Mouse (Mus musculus) common myeloid progenitor, adult 5-6 weeks (primary cell): ENCODE measurements around the gene Dok3. TPM values are rescaled to one million over a fixed set of nuclear protein-coding genes. Genes with fewer than 3 reads are reported as not detected.
A peak's percentile ranks its signal among the peaks of the same experiment; 100 is the strongest.
"Not testable (repeated sequence)": the region's sequence is repeated elsewhere in the genome, so short reads cannot be mapped to it uniquely, and the experiment has no call there.

Experiments used
- ATAC-seq: replicated peaks from 2 replicates; pipeline ENCODE4 v1.8.0; 2016; ENCODE audit warnings: low read depth, mild to moderate bottlenecking, moderate TSS enrichment, inconsistent platforms; ENCODE audit not compliant: poor library complexity, severe bottlenecking
- total RNA-seq: library from RNA; stranded (forward); fragments of 200-1000, 187-1606 nt; gene quantifications from 2 replicates; pipeline ENCODE4 v1.2.3, GENCODE M21; 2017

The Dok3 gene
- total RNA-seq: 8.3 and 9.6 TPM in 2 replicates

- no peak for ATAC-seq
These were observed at the start of gene Dok3 for GRCm38 (mm10) chr13:55529198-55529915. Dok3 (minus strand) TSS chr13:55529296.

GRCm38 (mm10) chr13:55578086-55578485 lies 49.0 kb upstream of the Dok3 start:
- ATAC-seq: no peak

GRCm38 (mm10) chr13:55576872-55577271 lies 47.8 kb upstream of the Dok3 start:
- ATAC-seq: not testable (repeated sequence)

- no peak for ATAC-seq
These were observed 46.8 kb upstream of the Dok3 start for GRCm38 (mm10) chr13:55575932-55576331.

- no peak for ATAC-seq
These were observed 45.2 kb upstream of the Dok3 start for GRCm38 (mm10) chr13:55574321-55574720.

- no peak for ATAC-seq
These were observed 44.3 kb upstream of the Dok3 start, which contains the start of gene Tmed9 for GRCm38 (mm10) chr13:55573432-55573831. Tmed9 (plus strand) TSS chr13:55573732.

GRCm38 (mm10) chr13:55571977-55572376 lies 42.9 kb upstream of the Dok3 start:
- ATAC-seq: no peak

- ATAC-seq: peak; percentile 94
These were observed 42.1 kb upstream of the Dok3 start, which contains the start of gene Fam193b for GRCm38 (mm10) chr13:55571027-55571751. Fam193b (minus strand) TSS chr13:55571120.

GRCm38 (mm10) chr13:55570286-55570973 lies 41.3 kb upstream of the Dok3 start:
- peak; percentile 24; the same call in 1 of the 2 replicates for ATAC-seq

GRCm38 (mm10) chr13:55569726-55570285 lies 40.7 kb upstream of the Dok3 start:
- no peak for ATAC-seq

- ATAC-seq: not testable (repeated sequence)
These were observed 39.4 kb upstream of the Dok3 start for GRCm38 (mm10) chr13:55568524-55568923.

- no peak for ATAC-seq
These were observed 38.9 kb upstream of the Dok3 start for GRCm38 (mm10) chr13:55567949-55568348.

GRCm38 (mm10) chr13:55567001-55567400 lies 37.9 kb upstream of the Dok3 start:
- no peak for ATAC-seq

GRCm38 (mm10) chr13:55563266-55563879 lies 34.3 kb upstream of the Dok3 start:
- no peak for ATAC-seq

- no peak for ATAC-seq
These were observed 28.4 kb upstream of the Dok3 start for GRCm38 (mm10) chr13:55557499-55557898.

GRCm38 (mm10) chr13:55555921-55556320 lies 26.8 kb upstream of the Dok3 start:
- no peak for ATAC-seq

- no peak for ATAC-seq
These were observed 20.0 kb upstream of the Dok3 start for GRCm38 (mm10) chr13:55549061-55549460.

GRCm38 (mm10) chr13:55548426-55548825 lies 19.3 kb upstream of the Dok3 start:
- ATAC-seq: no peak

GRCm38 (mm10) chr13:55547916-55548315 lies 18.8 kb upstream of the Dok3 start:
- ATAC-seq: no peak

GRCm38 (mm10) chr13:55544792-55545191 lies 15.7 kb upstream of the Dok3 start:
- ATAC-seq: no peak
